Mouse (Mus musculus): ENCODE results near the gene Olfr875.
"Not testable (repeated sequence)": the region's sequence is repeated elsewhere in the genome, so short reads cannot be mapped to it uniquely, and the experiment has no call there.

Olfr875 gene

DNA sequence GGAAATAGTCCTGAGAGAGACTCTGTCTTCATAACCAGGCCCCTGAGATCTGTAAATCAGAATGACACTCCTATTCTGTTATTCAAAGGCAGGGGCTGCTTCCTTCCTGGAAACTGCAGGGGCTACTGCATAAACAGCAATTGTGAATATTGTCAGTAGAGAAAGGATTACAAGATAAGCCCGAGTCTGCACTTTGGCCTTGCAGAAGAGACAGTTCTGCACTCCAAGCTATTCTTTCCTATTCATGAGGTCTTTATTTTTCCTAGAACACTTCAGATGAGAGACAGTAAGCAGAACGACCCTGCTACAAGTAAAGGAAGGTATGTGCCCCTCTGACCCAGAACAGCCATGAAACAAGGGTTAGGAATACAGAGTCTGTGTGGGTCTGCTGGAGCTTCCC, at the start of gene Olfr875:
Gene Olfr875 (plus strand): TSS at position 99 of the 400 bp plus-strand sequence.
- DNase-seq (ENCODE audit: low spot score in 2 of 2): no peak

DNA sequence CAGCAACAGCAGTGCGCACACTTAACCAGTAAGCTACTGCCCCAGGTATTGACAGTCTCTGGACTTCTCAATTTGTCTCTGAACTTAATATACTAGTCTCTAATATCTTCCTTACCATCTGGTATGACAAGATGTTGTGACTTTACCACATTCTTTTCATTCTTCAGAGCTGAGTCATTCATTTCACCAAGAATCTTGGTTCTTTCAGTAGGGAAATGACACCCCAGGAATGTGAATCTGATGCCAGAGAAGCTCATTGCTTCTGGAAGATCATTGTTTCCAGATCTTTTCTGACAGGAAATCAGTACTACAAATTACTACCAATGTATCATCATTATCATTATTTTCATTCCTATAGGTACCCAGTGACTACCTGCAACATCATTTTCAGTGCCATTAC, 37.3 kb upstream of the Olfr875 start:
- DNase-seq (ENCODE audit: low spot score in 2 of 2): no peak

DNA sequence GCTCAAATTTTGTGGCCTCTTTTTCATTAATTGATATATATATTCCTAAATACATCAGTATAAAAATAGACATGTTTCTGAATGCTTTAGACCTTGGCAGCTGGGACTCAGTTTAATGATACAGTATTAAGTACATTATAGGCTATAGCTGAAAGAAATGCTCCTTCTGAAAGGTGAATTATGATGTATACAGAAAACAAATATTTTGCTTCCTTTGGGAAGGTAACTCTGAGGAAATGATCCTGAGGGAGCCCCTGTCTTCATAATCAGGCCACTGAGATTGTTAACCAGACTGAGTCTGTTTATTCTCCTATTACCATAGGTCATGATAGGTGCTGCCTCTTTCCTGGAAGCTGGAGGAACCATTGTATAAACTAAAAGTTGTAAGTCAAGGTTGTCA, 26.9 kb upstream of the Olfr875 start, which contains the start of gene Olfr874:
Gene Olfr874 (plus strand): TSS at position 301 of the 400 bp plus-strand sequence.
- no peak for DNase-seq (ENCODE audit: low spot score in 2 of 2)

DNA sequence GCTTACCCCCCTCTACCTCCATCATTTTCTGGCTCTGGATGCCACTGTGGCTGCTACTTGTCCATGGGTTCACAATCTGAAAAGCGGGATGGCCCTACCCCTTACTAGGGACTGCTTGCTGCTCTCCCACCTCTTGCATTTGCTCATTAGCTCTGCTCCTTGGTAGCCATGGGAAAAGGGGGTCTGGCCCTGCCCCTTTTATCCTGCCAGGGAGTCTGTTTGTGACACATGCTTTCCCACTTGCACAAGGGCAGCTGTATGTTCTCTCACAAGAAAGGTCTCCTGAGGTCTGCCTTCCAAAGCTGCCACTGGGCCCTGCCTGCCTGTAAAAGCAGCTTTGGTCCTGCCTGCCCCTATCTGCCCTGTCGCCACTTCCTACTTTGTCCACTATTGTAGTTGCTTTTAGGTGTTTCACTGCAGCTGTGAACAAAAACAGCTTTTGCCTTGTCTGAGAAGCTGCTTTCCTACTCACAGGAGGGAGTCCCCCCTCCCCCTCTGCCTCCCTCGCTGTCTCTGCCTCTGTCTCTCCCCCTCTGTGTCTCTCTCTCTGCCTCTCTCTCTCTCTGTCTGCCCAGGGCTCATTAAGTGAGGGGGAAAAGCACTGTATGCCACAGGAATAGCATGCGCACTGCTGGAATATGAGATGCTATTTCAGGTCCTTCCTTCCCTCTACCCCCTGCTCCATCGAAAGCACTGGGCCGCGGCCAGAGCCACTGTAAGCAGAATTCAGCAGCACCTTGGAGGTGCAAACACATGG, 21.2 kb upstream of the Olfr875 start:
- peak in 1 of 2 experiments; percentile 7 for DNase-seq (ENCODE audit: low spot score in 2 of 2)

DNA sequence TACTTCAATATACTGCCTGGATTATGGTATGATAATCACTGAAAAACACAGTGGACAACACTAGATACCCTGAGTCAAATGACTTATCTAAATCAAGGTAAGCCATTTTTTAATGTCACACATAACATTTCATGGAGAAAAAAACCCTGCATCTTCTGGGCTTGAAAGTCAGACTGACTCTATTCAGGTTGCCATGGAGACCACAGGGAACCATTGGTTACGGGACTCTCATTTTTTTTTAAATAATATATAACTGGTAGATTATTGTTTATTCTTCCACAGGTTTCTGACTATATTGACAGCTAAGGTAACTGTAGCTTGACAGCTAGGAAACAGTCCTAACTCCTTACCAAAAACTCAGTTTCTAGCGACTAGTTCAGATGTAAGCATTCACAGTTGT, 20.2 kb upstream of the Olfr875 start:
- no peak for DNase-seq (ENCODE audit: low spot score in 2 of 2)

DNA sequence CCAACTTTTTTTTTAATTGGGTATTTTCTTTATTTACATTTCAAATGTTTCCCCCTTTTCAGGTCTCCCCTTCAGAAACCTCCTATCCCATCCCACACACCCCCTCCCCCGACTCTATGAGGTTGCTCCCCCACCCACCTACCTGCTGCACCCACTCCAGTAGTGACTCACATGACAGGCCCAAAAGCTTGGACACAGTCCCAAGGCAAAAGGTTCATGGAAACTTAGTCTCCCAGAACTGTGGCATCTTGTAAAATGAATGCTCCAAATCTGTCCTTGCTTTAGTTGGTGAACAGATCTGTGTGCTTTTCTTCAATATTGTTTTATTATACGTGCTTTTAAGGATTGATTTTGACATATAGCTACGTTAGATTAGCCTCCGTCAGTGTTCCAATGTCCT, 19.7 kb upstream of the Olfr875 start:
- no peak for DNase-seq (ENCODE audit: low spot score in 2 of 2)

DNA sequence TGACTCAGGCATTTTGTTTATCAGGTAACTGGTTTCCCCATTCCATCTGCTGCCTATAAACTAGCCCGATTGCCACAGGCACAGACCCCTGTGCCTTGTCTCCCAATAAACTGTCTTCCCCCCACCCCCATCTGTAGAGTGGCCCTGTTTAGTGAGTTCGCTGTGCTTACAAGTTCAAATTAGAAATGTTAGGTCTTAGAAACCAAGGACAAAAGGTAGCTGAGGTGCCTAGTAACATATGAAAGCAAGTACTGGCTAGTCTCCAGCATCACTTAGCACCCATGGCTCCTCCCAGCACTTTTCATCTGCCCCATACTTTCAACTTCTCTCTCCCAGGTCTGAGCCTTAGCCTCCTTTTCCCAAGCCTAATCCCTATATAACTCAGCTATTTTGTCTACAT, 9.9 kb upstream of the Olfr875 start:
- DNase-seq (ENCODE audit: low spot score in 2 of 2): no peak

DNA sequence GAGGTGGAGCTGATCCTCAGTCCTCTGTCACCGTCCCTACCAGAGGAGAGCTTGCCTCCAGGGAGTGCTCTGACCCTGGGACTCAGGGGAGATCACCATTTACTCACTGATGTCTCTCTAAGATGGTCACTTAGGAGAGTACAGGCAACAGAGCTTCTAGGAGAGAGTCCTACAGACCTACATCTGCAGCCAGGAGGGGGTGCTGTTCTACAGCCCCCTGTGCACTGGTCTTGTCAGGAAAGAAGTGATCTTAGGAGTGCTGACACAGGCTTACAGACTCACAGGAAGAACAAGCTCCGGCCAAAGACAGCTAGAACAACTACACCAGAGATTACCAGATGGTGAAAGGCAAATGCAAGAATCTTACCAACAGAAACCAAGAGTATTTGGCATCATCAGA, 9.1 kb upstream of the Olfr875 start:
- no peak for DNase-seq (ENCODE audit: low spot score in 2 of 2)

DNA sequence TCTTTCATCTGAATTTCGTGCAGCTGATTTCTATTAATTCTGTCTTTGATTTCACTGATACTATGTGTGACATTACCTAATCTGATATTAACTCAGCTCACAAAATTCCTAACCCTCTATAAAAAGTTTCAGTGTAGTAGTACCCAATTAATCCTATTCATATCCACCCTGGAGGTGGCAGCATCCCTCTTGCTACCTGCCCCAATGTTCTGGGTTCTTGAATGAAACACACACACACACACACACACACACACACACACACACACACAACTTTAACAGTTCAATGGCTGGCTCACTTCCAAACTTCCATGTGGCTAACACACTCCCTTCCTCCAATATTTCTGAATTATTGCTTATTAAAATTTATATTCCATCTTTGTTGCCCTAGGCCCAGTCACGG, 996 bp upstream of the Olfr875 start:
- DNase-seq (ENCODE audit: low spot score in 2 of 2): no peak

DNA sequence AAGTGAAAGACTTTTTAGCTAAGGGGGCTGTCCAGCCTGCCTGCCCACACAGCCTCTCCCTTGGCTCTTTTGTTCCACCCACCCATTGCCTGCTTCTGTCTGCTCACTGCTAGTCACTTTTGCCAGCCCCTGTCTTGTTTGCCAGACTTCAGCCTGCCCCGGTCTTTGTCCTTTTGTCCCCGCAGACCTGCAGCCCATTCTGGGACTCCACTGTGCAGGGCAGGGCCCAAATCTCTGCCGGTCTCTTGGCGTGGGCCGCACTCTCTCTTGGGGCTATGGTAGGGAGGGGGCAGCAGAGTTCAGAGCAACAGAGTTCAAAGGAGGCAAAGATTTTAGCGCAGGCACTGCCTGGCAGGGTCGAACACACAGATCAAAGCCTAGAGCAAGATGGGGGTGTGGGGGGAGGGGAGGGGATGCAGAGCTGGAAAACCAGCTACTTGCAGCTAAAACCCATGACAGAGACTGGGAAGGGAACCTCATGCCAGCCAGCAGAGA, 11.2 kb downstream of the Olfr875 start:
- DNase-seq (ENCODE audit: low spot score in 2 of 2): peak; percentile 16 to 26

DNA sequence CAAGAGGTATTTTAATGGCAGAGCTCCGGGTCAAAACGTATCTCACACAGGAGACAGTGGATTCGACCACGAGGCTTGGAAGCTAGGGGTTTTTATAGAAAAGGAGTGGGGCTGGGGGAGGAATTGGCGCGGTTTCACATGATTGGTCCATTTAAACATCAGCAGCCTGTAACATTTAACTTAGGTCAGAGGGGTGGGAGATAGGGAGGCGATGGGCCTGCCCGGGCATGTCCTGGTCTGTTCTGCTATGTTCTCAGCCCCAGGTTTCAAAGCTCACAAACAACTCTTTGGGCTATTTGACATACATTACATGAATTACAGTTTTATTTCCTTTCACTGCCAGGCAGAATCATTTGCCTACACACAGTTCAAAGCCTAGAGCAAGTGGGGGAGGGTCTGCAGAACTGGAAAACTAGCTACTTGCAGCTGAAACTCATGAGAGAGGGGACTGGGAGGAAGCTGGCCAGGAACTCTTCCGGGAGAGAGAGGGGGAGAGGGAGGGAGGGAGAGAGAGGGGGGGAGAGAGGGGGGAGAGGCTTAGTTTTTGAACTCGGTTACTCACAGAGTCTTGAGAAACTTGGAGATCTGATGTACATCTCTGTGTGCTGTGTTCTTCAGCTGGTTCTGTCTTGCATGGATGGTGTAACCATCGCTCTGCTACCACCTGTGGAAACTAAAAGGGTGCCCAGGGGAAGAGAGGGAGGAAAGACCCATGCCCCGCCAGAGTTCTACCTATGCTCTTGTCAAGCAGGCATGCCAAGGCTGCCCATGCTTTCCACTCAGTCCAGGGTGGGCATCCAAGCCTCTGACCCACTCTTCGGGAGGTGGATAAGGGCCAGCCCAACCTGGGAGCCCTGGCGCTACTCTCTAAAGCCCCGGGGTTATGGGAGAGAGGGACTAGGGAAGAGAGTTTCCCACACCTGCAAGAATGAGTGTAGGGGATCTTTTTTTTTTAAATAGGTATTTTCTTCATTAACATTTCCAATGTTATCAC, 12.0 kb downstream of the Olfr875 start:
- not testable (repeated sequence) for DNase-seq (ENCODE audit: low spot score in 2 of 2)

DNA sequence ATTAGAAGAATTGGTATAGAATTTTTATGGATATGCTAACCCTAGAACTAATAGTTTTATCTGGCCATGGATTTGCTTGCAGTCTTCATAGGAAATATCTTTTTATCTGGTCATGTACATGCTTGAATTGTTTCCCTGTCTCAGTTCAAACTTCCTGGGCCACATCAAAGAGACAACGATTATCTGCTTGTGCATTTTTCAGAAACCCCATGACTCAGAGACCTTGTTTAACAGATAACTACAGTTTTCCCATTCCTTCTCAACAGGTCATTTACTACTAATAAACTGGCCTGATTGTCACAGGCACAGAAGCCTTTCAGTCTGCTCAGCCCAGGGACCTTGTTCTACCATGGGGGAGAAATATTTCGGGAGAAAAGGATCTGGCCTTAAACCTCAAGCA, 14.8 kb downstream of the Olfr875 start:
- DNase-seq (ENCODE audit: low spot score in 2 of 2): no peak

DNA sequence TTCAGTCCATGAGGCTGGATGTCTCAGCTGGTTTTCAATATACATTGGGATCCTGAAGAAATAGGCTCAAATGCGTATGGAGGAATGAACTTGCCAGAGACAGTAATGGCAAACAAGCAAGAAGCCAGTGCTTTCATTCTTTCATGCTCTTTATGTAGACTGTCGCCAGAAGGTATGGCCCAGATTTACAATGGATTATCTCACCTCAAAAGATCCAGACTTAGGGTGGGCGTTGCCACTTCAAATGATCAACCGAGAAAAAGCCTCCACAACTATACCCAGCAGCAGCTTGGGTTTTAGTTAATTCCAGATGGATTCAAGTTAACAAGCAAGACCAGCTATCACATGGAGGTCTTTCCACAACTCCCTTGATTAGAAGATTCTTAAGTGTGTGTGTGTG, 30.4 kb downstream of the Olfr875 start:
- DNase-seq (ENCODE audit: low spot score in 2 of 2): no peak

DNA sequence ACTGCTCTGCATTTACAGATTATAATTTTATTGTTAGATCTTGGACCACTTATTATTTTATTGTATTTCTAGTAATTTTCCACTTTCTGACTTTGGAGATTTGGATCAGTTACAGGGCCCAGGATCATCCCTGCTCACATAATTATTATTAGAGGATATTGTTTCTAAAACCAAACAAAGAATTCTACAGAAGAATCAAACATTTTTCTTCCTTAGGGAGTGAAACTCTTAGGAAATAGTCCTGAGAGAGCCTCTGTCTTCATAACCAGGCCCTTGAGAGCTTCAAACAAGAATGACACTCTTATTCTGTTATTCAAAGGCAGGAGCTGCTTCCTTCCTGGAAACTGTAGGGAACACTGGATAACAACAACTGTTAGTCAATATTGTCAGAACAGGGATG, 31.1 kb downstream of the Olfr875 start, which contains the start of gene Olfr876:
Gene Olfr876 (plus strand): TSS at position 301 of the 400 bp plus-strand sequence.
- no peak for DNase-seq (ENCODE audit: low spot score in 2 of 2)

DNA sequence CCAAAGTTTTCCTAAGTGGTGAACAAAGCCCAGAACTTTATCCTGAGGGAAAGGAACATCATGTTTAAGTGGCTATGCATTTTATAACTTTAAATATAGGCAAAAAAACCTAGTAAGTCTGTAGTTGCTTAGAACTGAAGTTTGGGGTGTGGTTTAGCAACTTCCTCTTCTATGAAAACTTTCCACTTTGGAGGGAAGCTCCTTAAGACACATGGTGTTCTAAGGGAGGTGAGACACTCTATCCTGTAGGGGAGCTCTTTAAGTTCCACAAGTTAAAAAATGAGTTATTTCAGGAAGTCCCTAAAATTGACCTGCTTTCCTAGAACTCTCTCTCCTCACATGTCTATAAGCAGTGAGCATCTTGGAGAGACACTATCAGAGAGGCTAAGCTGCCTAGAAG, 35.6 kb downstream of the Olfr875 start:
- DNase-seq (ENCODE audit: low spot score in 2 of 2): no peak

DNA sequence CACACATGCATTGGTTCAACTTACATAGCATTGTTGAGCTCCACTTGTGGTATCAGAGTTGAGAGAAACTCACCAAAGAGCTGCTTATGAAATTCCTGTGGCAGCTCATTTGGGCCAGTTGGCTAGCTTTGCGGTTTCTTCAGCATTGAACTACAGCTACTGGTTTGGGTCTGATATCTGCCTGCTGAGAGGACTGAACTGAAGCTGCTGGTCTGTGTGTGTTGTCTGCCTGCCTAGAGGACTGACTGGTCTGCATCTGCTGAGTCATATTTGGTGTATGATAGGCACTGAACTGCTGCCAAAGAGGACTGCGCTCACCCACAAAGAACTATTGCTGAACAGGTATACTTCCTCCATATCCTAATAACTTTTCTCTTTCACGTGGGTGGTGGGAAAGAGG, 36.8 kb downstream of the Olfr875 start:
- DNase-seq (ENCODE audit: low spot score in 2 of 2): no peak

DNA sequence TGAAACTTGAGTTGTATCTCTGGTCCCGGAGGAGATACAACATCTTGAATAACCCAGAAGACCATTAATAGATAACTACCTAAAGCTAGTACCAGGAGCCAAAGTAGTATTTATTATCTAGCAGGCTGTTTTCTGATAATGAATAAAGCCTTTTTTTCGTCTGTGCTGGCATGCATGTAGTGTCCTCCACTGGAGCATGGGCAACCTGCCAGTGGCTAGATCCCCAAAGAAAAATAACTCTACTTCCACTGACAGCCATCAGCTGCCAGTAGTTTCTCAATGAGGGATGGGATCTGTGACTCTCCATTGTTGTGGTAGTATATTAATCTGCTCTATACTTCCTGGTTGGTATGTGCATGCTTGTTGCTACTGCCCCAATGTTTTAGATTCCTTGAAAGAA, 37.3 kb downstream of the Olfr875 start:
- no peak for DNase-seq (ENCODE audit: low spot score in 2 of 2)

DNA sequence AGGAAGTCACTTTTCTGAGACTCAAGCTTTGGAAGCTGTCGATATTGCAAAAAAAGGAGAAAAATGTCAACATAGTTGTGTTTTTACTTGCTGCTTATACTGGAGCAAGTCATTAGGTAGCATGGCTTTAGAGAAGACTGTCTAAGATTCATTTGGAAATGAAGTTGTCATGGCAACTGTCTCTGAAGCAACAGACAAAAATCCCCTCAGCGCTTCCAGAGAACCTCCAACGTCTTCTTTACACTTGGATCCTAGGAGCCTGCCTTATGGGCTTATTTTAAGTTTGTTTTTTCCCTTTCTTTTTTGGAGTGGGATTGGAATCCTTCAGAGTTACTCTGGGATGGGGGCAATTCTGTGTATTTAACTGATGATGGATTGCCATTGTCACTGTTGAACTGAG, 43.0 kb downstream of the Olfr875 start:
- peak; percentile 15 to 39 for DNase-seq (ENCODE audit: low spot score in 2 of 2)
